8 mouse cellular contexts compared by ENCODE assay signal in genomic region chr6:53068875-53069178, GRCm38 (mm10). TPM values are rescaled to one million over a fixed set of nuclear protein-coding genes. Genes with fewer than 3 reads are reported as not detected.
DNase-seq lines count a peak whose midpoint lies in the region; ATAC-seq and TF ChIP-seq lines count a peak whose summit lies in the region.

No protein-coding gene starts in this region.

- H3K4me1 ChIP-seq in kidney, adult 2 months (ENCODE audit: control insufficient read depth, insufficient read depth, low read length), result no peaks in the 10 kb centered on the region
- H3K4me1 ChIP-seq in bone marrow, adult 2 months (ENCODE audit: control insufficient read depth, insufficient read depth, low read length), result no peaks in the 10 kb centered on the region
- H3K4me1 ChIP-seq in forebrain, postnatal 0 days (ENCODE audit: insufficient read depth), result no peaks in the 10 kb centered on the region
- H3K4me1 ChIP-seq in liver, postnatal 0 days (ENCODE audit: insufficient read depth), result 0 out of 2 replicates have a peak, but pooled peaks cover 8% of the 10 kb centered on the region

- H3K27ac ChIP-seq in kidney, adult 2 months (ENCODE audit: insufficient read depth, low read depth, low read length), result no peak overlapping the region
- H3K27ac ChIP-seq in bone marrow, adult 2 months (ENCODE audit: control insufficient read depth, insufficient read depth, low read depth, low read length, poor library complexity), result no peak overlapping the region
- H3K27ac ChIP-seq in forebrain, postnatal 0 days (ENCODE audit: low read depth, low read length), result peak overlapping the region; percentile 89
- H3K27ac ChIP-seq in liver, postnatal 0 days (ENCODE audit: low read depth), result no peak overlapping the region

- H3K27me3 ChIP-seq in kidney, adult 2 months (replicated peaks; ENCODE audit: control insufficient read depth, insufficient read depth, low read length), result peaks cover 3% of the 10 kb centered on the region
- no peaks in the 10 kb centered on the region for H3K27me3 ChIP-seq in forebrain, postnatal 0 days (ENCODE audit: insufficient read depth, low read length)
- 0 out of 2 replicates have a peak, but pooled peaks cover 7% of the 10 kb centered on the region for H3K27me3 ChIP-seq in liver, postnatal 0 days (ENCODE audit: insufficient read depth, low read length)

- ATAC-seq in forebrain, postnatal 0 days, result peak; percentile 1; the same call in 1 of the 2 replicates
- ATAC-seq in liver, postnatal 0 days, result no peak

- H3K4me3 ChIP-seq in kidney, adult 2 months (ENCODE audit: insufficient read depth, low read depth, low read length), result peak overlapping the region; percentile 62
- peak overlapping the region; percentile 16 for H3K4me3 ChIP-seq in bone marrow, adult 2 months (replicated peaks; ENCODE audit: control insufficient read depth, low read depth, low read length)
- H3K4me3 ChIP-seq in forebrain, postnatal 0 days (ENCODE audit: low read depth, low read length), result peak overlapping the region; percentile 98
- peak overlapping the region; percentile 75 for H3K4me3 ChIP-seq in liver, postnatal 0 days (ENCODE audit: low read depth, low read length)

- no peak for TF ChIP-seq CTCF in kidney, adult 2 months (conservative IDR thresholded peaks at IDR 0.05; ENCODE audit: insufficient read depth, insufficient read length, low read depth, low read length)
- no peak for TF ChIP-seq CTCF in bone marrow, adult 2 months (IDR thresholded peaks at IDR 0.05; ENCODE audit: control insufficient read depth, insufficient read depth, low read length)
- TF ChIP-seq CTCF in forebrain, postnatal 0 days (IDR thresholded peaks at IDR 0.05; ENCODE audit: low read depth), result no peak
- no peak for TF ChIP-seq CTCF in liver, postnatal 0 days (IDR thresholded peaks at IDR 0.05; ENCODE audit: low read depth)

- H3K36me3 ChIP-seq in kidney, adult 2 months (ENCODE audit: control insufficient read depth, insufficient read depth, low read length), result no peaks in the 10 kb centered on the region
- no peaks in the 10 kb centered on the region for H3K36me3 ChIP-seq in forebrain, postnatal 0 days (ENCODE audit: insufficient read depth)
- H3K36me3 ChIP-seq in liver, postnatal 0 days (replicated peaks; ENCODE audit: insufficient read depth, low read length), result no peaks in the 10 kb centered on the region

- H3K9me3 ChIP-seq in forebrain, postnatal 0 days (ENCODE audit: low read length), result no peaks in the 10 kb centered on the region
- no peaks in the 10 kb centered on the region for H3K9me3 ChIP-seq in liver, postnatal 0 days (ENCODE audit: low read length)

- H3K4me2 ChIP-seq in forebrain, postnatal 0 days (ENCODE audit: low read depth), result peak overlapping the region; percentile 86
- peak overlapping the region; percentile 83 for H3K4me2 ChIP-seq in liver, postnatal 0 days (ENCODE audit: low read depth, low read length)

- WGBS in kidney, adult 2 months, result 17% methylated on average over 6 of the region's 6 CpGs
- WGBS in bone marrow, adult 2 months, result 15% methylated on average over 6 of the region's 6 CpGs
- 2% methylated on average over 6 of the region's 6 CpGs for WGBS in forebrain, postnatal 0 days
- 8% methylated on average over 6 of the region's 6 CpGs for WGBS in liver, postnatal 0 days (ENCODE audit: insufficient replicate concordance)

- peak overlapping the region; percentile 97 for H3K9ac ChIP-seq in forebrain, postnatal 0 days
- H3K9ac ChIP-seq in liver, postnatal 0 days (replicated peaks), result peak overlapping the region; percentile 73

- no peak for TF ChIP-seq POLR2A in kidney, adult 2 months (IDR thresholded peaks at IDR 0.05; ENCODE audit: low read depth, low read length)
- no peak for TF ChIP-seq POLR2A in bone marrow, adult 2 months (IDR thresholded peaks at IDR 0.05; ENCODE audit: borderline replicate concordance, control insufficient read depth, low read depth, low read length)

- TF ChIP-seq EP300 in liver, postnatal 0 days (IDR thresholded peaks at IDR 0.05; ENCODE audit: low read depth), result no peak

- DNase-seq in kidney, adult 2 months, result no peak
- no peak for DNase-seq in kidney, postnatal 10 days
- DNase-seq in forebrain, postnatal 0 days, result no peak
- no peak for DNase-seq in liver, postnatal 0 days
- no peak for DNase-seq in thymus, postnatal 36 days
- DNase-seq in adrenal gland, adult 2 months, result no peak
- no peak for DNase-seq in right cerebral cortex, adult 2 months (ENCODE audit: low spot score in 2 of 2)

RNA-seq across cellular contexts. Expression of gene Jazf1, which starts 0.4 kb away (rescaled TPM):
- polyA plus RNA-seq in kidney, adult 2 months (2012; rRNA removed), result 0.68 and 0.84 TPM in 2 replicates
- not detected in 2 replicates for polyA plus RNA-seq in bone marrow, adult 2 months (2011; ENCODE audit: insufficient read depth, insufficient read length, low replicate concordance, missing spikeins)
- total RNA-seq in forebrain, postnatal 0 days (2014; rRNA removed), result 44.9 and 50.8 TPM in 2 replicates
- polyA plus RNA-seq in forebrain, postnatal 0 days (2015; fragmentation: Nextera tagmentation; extraction: Ambion mirVana), result 55.6 and 71.7 TPM in 2 replicates
- 2.5 and 3.3 TPM in 2 replicates for polyA plus RNA-seq in liver, postnatal 0 days (2015; fragmentation: Nextera tagmentation; extraction: Ambion mirVana)
- total RNA-seq in adrenal gland, adult 2 months (2021), result 1 to 10 TPM; 4.2 to 5.3 TPM
- 1.8 and 1.9 TPM in 2 replicates for polyA plus RNA-seq in adrenal gland, adult 2 months (2012; rRNA removed)

Comparison
In these comparisons a context has a peak if more than half of its experiments do, and no peak if none do; other contexts are left out.
1. H3K4me3 ChIP-seq: peak in every context shown above with its lines; median percentile 98 in forebrain, postnatal 0 days; 75 in liver, postnatal 0 days; 62 in kidney, adult 2 months; 16 in bone marrow, adult 2 months.
2. RNA of gene Jazf1, which starts 0.4 kb away (polyA plus RNA-seq): 55.6 to 71.7 TPM in forebrain, postnatal 0 days; 2.5 to 3.3 TPM in liver, postnatal 0 days, 1.8 to 1.9 TPM in adrenal gland, adult 2 months, 0.68 to 0.84 TPM in kidney, adult 2 months and not detected in bone marrow, adult 2 months; every median in the first group is over 10 times any median in the second.